Mouse (Mus musculus) heart, adult 9 months (tissue): ENCODE measurements around the gene Crcp.

Experiments used
- DNase-seq, 2 experiments: peaks; one replicate each; pipeline ENCODE4 v3.0.0; 2022; ENCODE audit warnings: low spot score in 2 of 2

The Crcp gene

DNA sequence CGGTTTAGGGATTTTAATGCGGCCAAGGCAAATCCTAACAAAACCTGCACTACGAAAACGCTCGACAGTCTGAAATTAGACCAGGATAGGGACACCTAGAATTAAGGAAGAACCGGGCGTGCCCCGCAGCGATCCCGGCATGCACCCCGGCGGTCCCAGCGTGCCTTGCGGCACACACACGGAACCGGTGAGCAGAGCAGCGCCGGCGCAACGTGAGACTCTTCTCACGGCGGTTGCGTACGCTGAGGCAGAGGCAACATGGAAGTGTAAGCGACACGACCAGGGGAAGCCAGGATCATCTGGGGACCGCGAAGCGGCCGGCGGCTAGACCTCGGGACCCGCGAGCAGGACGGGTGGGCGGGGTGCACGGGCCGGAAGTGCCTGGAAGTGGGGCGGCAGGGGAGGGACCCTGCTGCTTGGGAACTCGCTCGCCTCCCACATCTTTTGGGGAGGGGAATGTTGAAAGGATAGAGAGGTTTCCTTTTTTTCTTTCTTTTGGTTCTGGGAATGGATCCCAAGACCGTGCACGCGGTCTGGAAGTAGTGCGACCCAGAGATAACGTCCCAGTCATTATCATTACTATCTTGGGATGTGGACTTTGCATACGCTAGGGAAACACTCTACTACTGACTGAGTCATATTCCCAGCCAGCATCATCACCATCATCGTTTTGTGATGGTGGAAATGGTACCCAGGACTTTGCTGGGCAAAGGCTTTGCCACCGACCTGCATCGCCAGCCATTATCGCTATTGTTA lies at the start of gene Crcp, which contains the start of gene Asl:
TSS of gene Crcp (plus strand) at position 149 of the 756 bp plus-strand sequence.
TSS of gene Asl (minus strand) at position 106 of the 756 bp plus-strand sequence.
- DNase-seq: peak; percentile 83 to 85

- DNase-seq: no peak
Observed at GRCm38 (mm10) chr5:129980216-129980615, 48.9 kb upstream of the Crcp start.

- no peak for DNase-seq
Observed at GRCm38 (mm10) chr5:129989376-129989775, 39.7 kb upstream of the Crcp start.

- DNase-seq: no peak
Observed at GRCm38 (mm10) chr5:129991898-129992297, 37.2 kb upstream of the Crcp start.

DNA sequence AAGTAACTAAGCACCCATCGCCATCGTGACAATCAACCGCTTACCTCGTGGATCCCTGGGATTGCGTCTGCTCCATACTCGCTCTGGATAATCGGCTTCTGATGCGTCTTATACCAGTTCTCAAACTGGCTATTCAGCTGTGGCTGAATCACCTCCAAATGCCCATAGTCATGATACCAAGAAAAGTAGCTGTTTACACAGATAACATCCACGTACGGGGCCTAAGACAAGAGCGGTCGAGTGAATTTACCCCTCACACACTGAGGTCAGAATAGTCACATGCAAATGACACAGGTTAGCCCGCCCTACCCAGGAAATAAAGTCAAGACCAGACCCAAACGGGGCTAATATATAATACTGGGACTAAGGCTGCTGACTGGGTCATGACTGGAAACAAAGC lies 35.7 kb upstream of the Crcp start:
- DNase-seq: no peak

DNA sequence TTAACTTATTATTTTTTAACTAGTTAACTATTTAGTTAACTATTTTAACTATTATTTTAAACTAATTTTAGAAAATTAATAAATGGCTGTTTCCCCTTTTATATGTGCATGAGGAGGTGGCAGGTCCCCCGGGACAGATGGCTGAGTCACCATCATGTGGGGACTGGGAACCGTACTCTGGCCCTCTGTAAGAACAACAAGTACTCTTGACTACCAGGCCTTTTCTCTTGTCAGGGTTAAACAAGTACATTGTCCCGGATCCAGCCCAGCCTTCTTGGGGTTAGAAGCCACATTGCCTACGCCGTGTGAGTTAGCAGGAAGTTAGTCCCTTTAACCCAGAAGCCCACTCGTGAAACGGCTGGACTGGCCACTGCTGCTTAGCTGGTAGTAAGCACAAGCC lies 34.1 kb upstream of the Crcp start:
- no peak for DNase-seq

- no peak for DNase-seq
Observed at GRCm38 (mm10) chr5:129997700-129998099, 31.4 kb upstream of the Crcp start.

GRCm38 (mm10) chr5:129999097-129999496 lies 30.0 kb upstream of the Crcp start:
- peak; percentile 29 to 37 for DNase-seq

- peak; percentile 49 to 65 for DNase-seq
Observed at GRCm38 (mm10) chr5:130000735-130001134, 28.4 kb upstream of the Crcp start.

- peak in 1 of 2 experiments; percentile 14 for DNase-seq
Observed at GRCm38 (mm10) chr5:130001356-130001987, 27.6 kb upstream of the Crcp start.

GRCm38 (mm10) chr5:130002301-130003146 lies 26.6 kb upstream of the Crcp start, which contains the start of gene Gusb:
Gusb (minus strand) TSS chr5:130003049.
- peak; percentile 91 to 95 for DNase-seq

DNA sequence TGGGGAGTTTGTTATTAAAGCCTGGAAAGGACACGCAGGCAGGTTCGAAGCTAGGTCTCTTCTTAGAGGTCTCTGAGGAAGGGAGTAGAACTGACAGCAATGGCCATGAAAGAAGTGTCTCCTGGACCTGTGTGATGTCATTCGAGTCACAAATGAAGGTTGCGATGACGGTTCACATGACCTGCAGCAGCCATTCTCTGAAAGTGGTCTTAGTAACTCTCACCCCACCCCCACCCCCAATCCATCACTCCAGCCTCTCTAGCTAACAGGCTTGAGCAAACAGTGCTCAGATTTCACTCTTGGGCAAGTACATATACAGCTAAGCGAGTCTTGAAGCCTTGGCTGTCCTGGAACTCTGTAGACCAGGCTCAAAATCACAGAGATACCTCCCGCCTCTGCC lies 25.9 kb upstream of the Crcp start:
- peak in 1 of 2 experiments; percentile 7 for DNase-seq

GRCm38 (mm10) chr5:130007344-130007743 lies 21.7 kb upstream of the Crcp start:
- no peak for DNase-seq

DNA sequence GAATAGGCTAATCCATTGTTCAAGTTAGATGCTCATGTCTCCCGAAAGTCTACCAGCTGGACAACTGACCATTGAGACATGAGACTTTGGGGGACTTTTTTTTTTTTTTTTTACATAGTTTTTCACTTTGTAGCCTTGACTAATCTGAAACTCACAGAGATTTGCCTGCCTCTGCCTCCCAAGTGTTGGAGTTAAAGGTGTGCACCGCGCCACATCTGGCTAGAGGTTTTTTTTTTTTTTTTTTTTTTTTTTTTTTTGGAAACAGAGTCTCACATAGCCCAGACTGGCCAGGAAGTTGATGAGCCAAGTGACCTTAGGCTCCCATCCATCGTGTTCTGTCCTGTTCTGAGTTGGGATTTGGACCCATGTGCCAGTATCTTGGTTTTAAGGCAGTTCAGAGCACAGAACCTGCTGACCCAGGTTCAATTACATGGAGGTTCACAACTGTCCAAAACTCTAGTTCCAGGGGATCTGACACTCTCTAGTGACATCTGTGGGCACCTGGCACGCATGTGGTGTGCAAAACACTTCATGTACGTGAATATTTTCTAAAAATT lies 21.0 kb upstream of the Crcp start:
- no peak for DNase-seq

GRCm38 (mm10) chr5:130009784-130010183 lies 19.3 kb upstream of the Crcp start:
- no peak for DNase-seq

- no peak for DNase-seq
Observed at GRCm38 (mm10) chr5:130010961-130011360, 18.1 kb upstream of the Crcp start.

DNA sequence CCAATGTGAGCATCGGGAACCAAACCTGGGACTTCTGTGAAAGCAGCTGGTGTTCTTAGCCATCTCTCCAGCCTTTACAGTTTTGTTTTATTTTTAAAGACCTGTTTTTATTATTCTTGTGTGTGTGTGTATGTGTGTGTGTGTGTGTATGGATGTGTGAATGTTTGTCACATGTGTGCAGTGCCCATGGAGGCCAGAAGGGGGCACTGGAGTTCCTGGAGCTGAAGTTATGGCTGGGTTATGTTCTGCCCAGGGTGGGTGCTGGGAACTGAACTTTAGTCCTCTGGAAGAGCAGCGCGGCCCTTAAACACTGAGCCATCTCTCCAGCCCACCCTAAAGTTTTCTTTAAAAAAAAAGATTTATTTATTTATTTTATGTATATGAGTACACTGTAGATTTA lies 14.0 kb upstream of the Crcp start:
- no peak for DNase-seq

DNA sequence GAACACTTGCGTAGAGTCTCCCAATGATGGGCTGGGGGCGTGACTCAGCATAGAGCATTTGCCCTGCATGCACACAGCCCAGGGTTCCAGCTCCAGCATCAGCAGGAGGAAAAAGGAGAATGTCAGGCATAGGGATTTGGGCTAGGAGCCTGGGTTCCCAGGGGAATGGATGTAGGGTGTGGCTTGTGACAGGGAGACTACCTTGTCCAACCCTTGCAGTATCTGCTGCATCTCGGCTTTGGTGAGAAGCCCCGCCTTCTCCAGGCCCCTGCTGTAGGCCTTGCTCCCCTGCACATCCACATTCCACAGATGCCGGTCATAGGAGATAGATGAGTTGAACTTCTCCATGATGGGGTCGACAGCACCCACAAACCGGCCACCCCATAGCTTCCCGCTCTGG lies 9.6 kb upstream of the Crcp start:
- DNase-seq: no peak

DNA sequence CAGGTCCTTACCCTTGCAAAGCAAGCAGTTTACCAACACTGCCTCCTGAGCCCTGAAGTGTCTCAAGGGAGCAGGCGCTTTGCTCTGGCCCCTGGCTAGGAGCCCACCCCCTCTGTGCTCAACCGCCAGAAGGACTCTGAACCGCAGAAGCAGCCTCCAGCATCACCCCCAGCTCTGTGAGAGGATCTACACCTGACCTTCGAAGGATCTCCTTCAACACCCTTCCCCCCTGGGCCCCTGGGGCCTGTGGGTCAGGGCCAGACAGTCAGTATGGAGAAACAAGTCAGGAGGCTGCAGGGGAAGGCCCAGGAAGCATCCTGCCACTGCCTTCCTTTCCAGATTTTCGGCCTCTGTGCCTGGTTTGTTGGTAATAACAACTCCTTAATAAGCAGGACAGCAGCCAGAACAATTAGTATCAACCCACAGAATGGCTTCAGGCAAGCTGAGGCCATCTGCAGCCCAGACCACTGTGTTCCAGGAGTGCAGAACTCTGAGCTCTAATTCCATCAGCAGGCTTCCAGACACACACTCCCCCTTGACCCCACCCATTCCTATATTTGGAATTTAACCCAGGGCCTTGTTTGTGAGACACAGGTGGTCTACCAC lies 7.6 kb upstream of the Crcp start:
- DNase-seq: no peak

DNA sequence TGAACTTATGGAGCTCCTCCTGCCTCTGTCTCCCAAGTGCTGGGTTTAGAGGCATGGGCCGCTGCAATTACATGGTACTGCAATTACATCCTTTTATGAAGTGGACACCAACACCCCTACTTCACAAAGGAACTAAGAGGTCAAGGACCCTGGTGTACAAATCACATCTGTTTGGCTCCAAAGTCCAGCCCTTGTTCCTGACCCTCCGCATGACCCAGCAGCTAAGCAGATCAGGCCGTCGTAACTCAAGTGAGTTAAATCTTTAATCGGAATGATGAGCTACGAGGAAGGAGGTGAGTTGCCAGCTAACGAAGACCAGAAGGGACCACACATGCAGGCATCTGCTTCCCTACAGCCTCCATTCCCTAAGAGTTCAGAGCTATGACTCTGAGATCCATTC lies 6.7 kb upstream of the Crcp start:
- no peak for DNase-seq

DNA sequence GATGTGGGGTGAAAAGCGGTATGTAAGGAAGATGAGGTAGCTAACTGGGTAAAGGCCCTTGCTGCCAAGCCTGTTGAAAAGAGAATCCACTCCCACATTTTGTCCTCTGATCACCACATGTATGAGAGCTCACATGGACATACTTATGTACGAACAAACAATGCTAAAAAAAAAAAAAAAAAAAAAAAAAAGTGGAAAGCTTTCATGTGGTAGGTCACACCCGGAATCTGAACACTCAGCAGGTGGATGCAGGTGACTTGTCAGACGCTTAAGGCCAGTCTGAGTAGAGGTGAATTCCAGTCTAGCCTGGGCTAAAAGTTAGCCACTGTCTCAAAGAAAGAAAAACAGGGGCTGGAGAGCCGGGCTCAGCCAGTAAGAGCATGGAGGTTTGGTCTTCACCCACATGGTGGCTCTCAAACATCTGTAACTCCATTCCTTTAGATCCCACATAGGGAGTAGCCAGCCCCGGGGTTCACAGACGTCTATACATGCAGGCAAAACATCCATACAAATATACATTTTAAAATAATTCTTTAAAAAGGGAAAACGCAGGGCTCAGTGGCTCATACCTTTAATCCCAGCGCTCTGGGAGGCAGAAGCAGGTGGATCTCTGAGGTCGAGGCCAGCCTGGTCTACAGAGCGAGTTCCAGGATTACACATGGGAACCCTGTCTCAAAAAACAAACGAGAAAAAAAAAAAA lies 5.9 kb upstream of the Crcp start:
- DNase-seq: no peak
